Mouse (Mus musculus): Measurements from ENCODE around the gene Mif4gd. TPM values are rescaled to one million over a fixed set of nuclear protein-coding genes. Genes with fewer than 3 reads are reported as not detected.

The Mif4gd gene
- total RNA-seq (2012; rRNA removed) (143 and 177 TPM in 2 replicates), total RNA-seq (2014; rRNA removed) (160 and 174 TPM in 2 replicates), polyA plus RNA-seq (2012; ENCODE audit: insufficient read length, low read depth) (131 and 143 TPM in 2 replicates)

DNA sequence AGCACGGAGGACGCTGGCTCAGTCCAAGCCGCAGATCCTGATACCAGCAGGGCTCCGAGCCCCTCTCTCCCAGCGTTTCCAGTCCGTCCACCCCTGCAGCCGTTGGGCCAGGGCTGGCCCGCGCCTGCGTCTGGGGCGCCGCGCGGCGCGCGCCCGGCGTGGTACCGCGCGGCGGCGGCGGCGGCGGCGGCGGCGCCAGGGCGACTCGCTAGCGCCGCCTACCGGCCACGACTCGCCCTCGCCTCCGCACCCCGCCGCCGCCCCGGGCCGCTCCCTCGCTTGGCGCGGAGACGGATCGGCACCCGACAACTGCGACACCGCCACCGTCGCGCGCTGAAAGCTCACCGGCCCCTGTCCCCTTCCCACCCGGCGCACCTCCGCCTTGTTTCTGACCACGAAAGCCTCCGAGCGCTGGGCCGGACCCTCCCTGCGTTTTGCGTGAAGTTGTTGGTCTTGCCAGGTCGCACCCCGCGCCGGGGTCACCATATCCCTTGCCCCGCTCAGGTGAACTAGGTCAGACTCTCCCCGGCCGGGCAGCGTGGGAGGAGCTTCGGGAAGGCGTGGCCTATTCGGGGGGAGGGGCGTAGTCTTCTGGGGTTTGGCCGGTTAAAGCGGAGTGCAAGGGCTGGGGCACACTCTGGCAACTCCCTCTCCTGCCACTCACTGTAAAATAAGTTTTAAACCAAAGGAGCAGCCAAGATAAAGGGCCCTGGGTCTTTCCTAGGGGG lies at the start of gene Mif4gd:
TSS of gene Mif4gd (minus strand) at position 560 of the 728 bp plus-strand sequence.
- dilution Hi-C loops (cut with MboI; ENCODE audit: extremely low pct_ligation_motif_present, extremely low pct_unique_long_range_greater_than_20kb, low sequenced_read_pairs) (no loop called here), in situ Hi-C loops (cut with MboI; ENCODE audit: low pct_ligation_motif_present, low pct_unique_long_range_greater_than_20kb, low sequenced_read_pairs) (loop anchor here (25.0 kb wide), 1 partner anchor 400 kb away; the partner anchor contains the start of gene Galk1)
- peak within 1 kb of the TSS; percentile 60 to 98 (median 75) for H3K4me3 ChIP-seq (replicated peaks in 1 of 3; ENCODE audit: low read depth in 2 of 3, low read length in 2 of 3, poor library complexity in 1 of 3)
- H3K4me2 ChIP-seq (ENCODE audit: insufficient read depth, low read depth, poor library complexity, severe bottlenecking) = peak within 1 kb of the TSS; percentile 78
- H3K27me3 ChIP-seq (replicated peaks) = no peaks in the 10 kb centered on the region
- H3K36me3 ChIP-seq (replicated peaks in 1 of 2; ENCODE audit: control insufficient read depth in 1 of 2, insufficient read depth in 1 of 2, low read length in 1 of 2) = peaks cover 69 to 82% of the 10 kb centered on the region in 2 experiments
- H3K9ac ChIP-seq (ENCODE audit: insufficient read depth, low read depth) = peak within 1 kb of the TSS; percentile 95
- peak within 1 kb of the TSS; percentile 97 for H3K27ac ChIP-seq (ENCODE audit: insufficient read depth, low read depth)
- H3K79me2 ChIP-seq (replicated peaks; ENCODE audit: control insufficient read depth, extremely low read depth, insufficient read depth, poor library complexity, severe bottlenecking) = peaks cover 30% of the 10 kb centered on the region
- no peaks in the 10 kb centered on the region for H3K9me3 ChIP-seq (replicated peaks; ENCODE audit: low read length)
- TF ChIP-seq NELFE (IDR thresholded peaks at IDR 0.05; ENCODE audit: low read depth, low read length) (peak; percentile 60), UBTF (IDR thresholded peaks at IDR 0.05; ENCODE audit: low read depth, low read length) (peak; percentile 82; the same call in 1 of the 2 replicates), HCFC1 (IDR thresholded peaks at IDR 0.05; ENCODE audit: low read depth, low read length) (peak; percentile 22; the same call in 1 of the 2 replicates), TCF12 (IDR thresholded peaks at IDR 0.05; ENCODE audit: low read depth, low read length) (peak; percentile 67), USF2 (conservative IDR thresholded peaks at IDR 0.05; ENCODE audit: low read depth, low read length) (no peak; the same call in 1 of the 2 replicates), MEF2A (IDR thresholded peaks at IDR 0.05; ENCODE audit: borderline replicate concordance, low read depth, low read length) (no peak; the same call in none of the 2 replicates), RAD21 (IDR thresholded peaks at IDR 0.05; ENCODE audit: low read depth, low read length) (no peak; the same call in 1 of the 2 replicates), CTCF (conservative IDR thresholded peaks at IDR 0.05 in 1 of 2, IDR thresholded peaks at IDR 0.05 in 1 of 2; ENCODE audit: low read depth in 2 of 2, low read length in 2 of 2) (peak in 1 of 2 experiments; percentile 66; a peak in 2 of 4 replicates), POLR2A (IDR thresholded peaks at IDR 0.05; ENCODE audit: low read depth, low read length) (peak; percentile 93), TBP (conservative IDR thresholded peaks at IDR 0.05; ENCODE audit: low read depth, low read length) (peak; percentile 12; the same call in 1 of the 2 replicates), NRF1 (IDR thresholded peaks at IDR 0.05; ENCODE audit: low read depth, low read length) (peak; percentile 81), SIN3A (IDR thresholded peaks at IDR 0.05; ENCODE audit: low read length) (peak; percentile 71), MAZ (IDR thresholded peaks at IDR 0.05; ENCODE audit: low read depth, low read length) (no peak), ZMIZ1 (IDR thresholded peaks at IDR 0.05; ENCODE audit: low read depth, low read length) (peak; percentile 92), MXI1 (IDR thresholded peaks at IDR 0.05; ENCODE audit: low read depth, low read length) (peak; percentile 63; the same call in 1 of the 2 replicates), RCOR1 (conservative IDR thresholded peaks at IDR 0.05; ENCODE audit: low read depth, low read length) (0 out of 2 replicates have a peak, but pooled peaks have one; percentile 1), ELF1 (IDR thresholded peaks at IDR 0.05; ENCODE audit: low read depth, low read length) (peak; percentile 39; the same call in 1 of the 2 replicates), CHD2 (IDR thresholded peaks at IDR 0.05; ENCODE audit: low read length) (peak; percentile 72), SMC3 (IDR thresholded peaks at IDR 0.05; ENCODE audit: low read depth, low read length) (peak; percentile 35), POLR2AphosphoS2 (IDR thresholded peaks at IDR 0.05; ENCODE audit: low read depth, low read length) (peak; percentile 98)
- DNase-seq (ENCODE audit: extremely low read depth) = peak; percentile 93
- peaks cover 31 to 85% of the 10 kb centered on the region in 2 experiments for H3K4me1 ChIP-seq (ENCODE audit: control insufficient read depth in 1 of 2, insufficient read depth in 2 of 2)

All from CH12.LX (cell line).